Mouse (Mus musculus) stomach, embryonic 14.5 days (tissue): ENCODE measurements around the gene Gm20388. TPM values are rescaled to one million over a fixed set of nuclear protein-coding genes. Genes with fewer than 3 reads are reported as not detected.

Experiments used
- ATAC-seq: fragments of 200-750 bp; cut with Nextera tagmentation; 2 replicates; pipeline ENCODE4 v1.8.0; 2017; ENCODE audit warnings: low read depth, moderate TSS enrichment; ENCODE audit not compliant: insufficient number of reproducible peaks, insufficient read depth, low FRiP score
- H3K27ac ChIP-seq: fragments of 300-500 bp; sonication (generic); 2 replicates; pipeline ENCODE4 v1.5.1; 2014; ENCODE audit warnings: mild to moderate bottlenecking, low read length, moderate library complexity, mixed read lengths
- H3K27me3 ChIP-seq: fragments of 300-500 bp; sonication (generic); 2 replicates; pipeline ENCODE4 v1.6.1; 2014; ENCODE audit warnings: low read length, control low read depth, mixed read lengths; ENCODE audit not compliant: control insufficient read depth, insufficient read depth
- H3K36me3 ChIP-seq: fragments of 300-500 bp; sonication (generic); 2 replicates; pipeline ENCODE4 v1.6.1; 2014; ENCODE audit warnings: mild to moderate bottlenecking, control low read depth, low read length, moderate library complexity, mixed read lengths; ENCODE audit not compliant: control insufficient read depth, insufficient read depth
- H3K4me1 ChIP-seq: fragments of 300-500 bp; sonication (generic); 2 replicates; pipeline ENCODE4 v1.6.1; 2014; ENCODE audit warnings: low read length, control low read depth, mixed read lengths; ENCODE audit not compliant: control insufficient read depth, insufficient read depth
- H3K4me2 ChIP-seq: fragments of 300-500 bp; sonication (generic); replicated peaks from 2 replicates; pipeline ENCODE4 v1.6.1; 2014; ENCODE audit warnings: low read depth, low read length, control low read depth
- H3K4me3 ChIP-seq: fragments of 300-500 bp; sonication (generic); 2 replicates; pipeline ENCODE4 v1.5.1; 2014; ENCODE audit warnings: low read depth, low read length, control low read depth
- H3K9ac ChIP-seq: fragments of 300-500 bp; sonication (generic); replicated peaks from 2 replicates; pipeline ENCODE4 v1.6.1; 2014; ENCODE audit warnings: low read depth, mild to moderate bottlenecking, control low read depth, low read length, moderate library complexity, mixed read lengths
- H3K9me3 ChIP-seq: fragments of 300-500 bp; sonication (generic); 2 replicates; pipeline ENCODE4 v1.6.1; 2016; ENCODE audit warnings: low read depth, low read length, control low read depth; ENCODE audit not compliant: control insufficient read depth
- WGBS: fragments of 180-500 bp; shearing (Covaris S2); extraction: QIAGEN DNeasy Blood & Tissue Kit; methylation state at CpG from one replicate; pipeline ENCODE4 v1.1.7; 2014; 5-methylcytosine and 5-hydroxymethylcytosine counted together
- polyA plus RNA-seq: library from polyadenylated mRNA; unstranded; fragments of >200 nt; fragmentation: Nextera tagmentation; extraction: Ambion mirVana; gene quantifications from 2 replicates; pipeline ENCODE4 v1.2.1, GENCODE M21; 2014

Gene Gm20388
- polyA plus RNA-seq, 1 experiment from 2014 or later: 11.4 TPM

DNA sequence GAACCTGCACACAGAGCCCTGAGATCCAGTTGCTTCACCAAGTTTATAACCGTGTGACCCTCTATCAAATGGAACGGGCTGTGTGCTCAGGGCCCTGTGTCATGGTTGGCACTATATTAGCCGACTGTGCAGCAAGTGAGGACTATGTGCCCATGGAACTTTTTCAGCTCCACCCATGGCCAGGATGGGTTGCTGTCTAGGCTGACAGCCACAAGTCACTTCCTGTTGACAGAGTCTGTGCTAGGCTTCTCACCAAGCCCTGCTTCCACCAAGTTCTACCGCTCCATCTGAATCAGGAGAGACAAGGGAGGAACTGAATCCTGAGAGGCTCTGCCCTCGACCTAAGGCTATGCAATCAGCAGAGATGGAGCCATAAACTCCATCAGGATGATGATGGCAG, 2650.6 kb downstream of the Gm20388 start:
- H3K9me3 ChIP-seq: no peaks in the 10 kb centered on the region
- WGBS: 84% methylated on average over 5 of the region's 5 CpGs
- peaks cover 4% of the 10 kb centered on the region; the same call in 1 of the 2 replicates for H3K4me1 ChIP-seq
- no peaks in the 10 kb centered on the region for H3K27me3 ChIP-seq
- no peaks in the 10 kb centered on the region for H3K36me3 ChIP-seq
- no peak overlapping the region for H3K9ac ChIP-seq
- no peak overlapping the region for H3K27ac ChIP-seq
- no peak for ATAC-seq
- no peak overlapping the region for H3K4me2 ChIP-seq
- no peak overlapping the region for H3K4me3 ChIP-seq

DNA sequence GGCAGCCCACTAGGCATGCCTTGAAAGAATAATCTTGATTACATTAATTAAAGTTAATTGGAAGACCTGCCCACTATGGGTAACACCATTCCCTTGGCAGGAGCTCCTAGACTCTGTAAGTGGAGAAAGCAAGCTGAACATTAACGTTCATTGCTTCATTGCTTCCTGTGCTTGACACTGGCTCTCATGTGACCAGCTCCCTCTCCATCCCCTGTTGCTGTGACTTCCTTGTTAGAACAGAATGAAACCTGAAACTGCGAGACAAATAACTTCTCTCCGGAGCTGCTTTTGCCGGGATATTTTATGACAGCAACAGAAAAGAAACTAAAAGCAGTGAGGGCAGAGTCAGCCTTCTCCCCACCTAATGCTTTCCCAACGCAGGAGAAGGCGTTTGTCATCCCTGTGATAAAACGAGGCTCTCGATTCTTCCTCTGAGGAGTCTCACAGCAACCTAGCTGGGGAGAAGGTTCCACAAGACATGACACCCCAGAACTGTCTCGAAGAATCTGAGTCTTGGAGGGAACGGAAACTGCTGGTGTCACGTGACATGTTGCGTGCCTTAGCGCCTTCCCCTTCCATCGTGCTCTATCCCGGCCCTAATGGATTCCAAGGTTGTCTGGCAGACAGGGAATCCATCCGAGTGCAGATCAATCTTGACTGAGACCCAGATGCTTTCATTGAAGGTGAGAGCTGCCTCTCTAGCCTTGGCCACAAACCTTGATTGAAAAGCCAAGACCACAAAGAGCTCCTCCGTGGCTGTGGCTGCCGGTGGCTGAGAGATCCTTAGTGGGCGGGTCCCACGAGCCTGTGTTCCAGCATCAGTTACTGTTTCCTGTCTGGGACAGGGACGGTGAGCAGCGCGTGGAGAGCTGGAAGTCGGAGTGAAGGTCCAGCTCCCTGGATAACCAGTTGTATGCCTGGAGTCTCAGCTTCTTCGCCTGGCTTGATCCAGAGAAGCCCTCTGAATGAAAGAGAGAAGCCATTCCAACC, 2654.0 kb downstream of the Gm20388 start:
- H3K9ac ChIP-seq: no peak overlapping the region
- 77% methylated on average over 25 of the region's 25 CpGs for WGBS
- H3K4me3 ChIP-seq: no peak overlapping the region
- peaks cover under 1% of the 10 kb centered on the region; the same call in 1 of the 2 replicates for H3K36me3 ChIP-seq
- peaks cover 19% of the 10 kb centered on the region for H3K4me1 ChIP-seq
- H3K9me3 ChIP-seq: no peaks in the 10 kb centered on the region
- H3K27me3 ChIP-seq: no peaks in the 10 kb centered on the region
- no peak overlapping the region for H3K27ac ChIP-seq
- ATAC-seq: no peak
- no peak overlapping the region for H3K4me2 ChIP-seq

DNA sequence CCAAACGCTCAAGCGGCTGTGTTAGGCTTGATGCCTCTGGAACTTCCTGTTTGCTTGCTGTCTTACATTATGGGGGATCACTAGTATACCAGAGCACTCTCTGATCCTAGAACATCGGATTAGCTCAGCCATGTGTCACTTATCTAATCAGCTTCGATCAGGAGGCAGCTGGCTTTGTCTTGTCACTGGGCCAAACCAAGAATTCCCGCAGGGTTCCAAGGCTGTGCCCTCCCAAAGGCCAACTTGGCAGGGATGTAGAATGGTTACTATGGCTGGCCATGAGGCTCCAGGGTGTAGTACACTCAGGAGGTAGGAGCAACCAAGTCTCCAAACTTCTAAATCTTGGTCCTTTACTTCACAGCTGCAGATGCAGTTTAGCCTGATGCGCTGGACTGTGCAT, 2656.1 kb downstream of the Gm20388 start:
- peak overlapping the region; percentile 91 for H3K4me3 ChIP-seq

DNA sequence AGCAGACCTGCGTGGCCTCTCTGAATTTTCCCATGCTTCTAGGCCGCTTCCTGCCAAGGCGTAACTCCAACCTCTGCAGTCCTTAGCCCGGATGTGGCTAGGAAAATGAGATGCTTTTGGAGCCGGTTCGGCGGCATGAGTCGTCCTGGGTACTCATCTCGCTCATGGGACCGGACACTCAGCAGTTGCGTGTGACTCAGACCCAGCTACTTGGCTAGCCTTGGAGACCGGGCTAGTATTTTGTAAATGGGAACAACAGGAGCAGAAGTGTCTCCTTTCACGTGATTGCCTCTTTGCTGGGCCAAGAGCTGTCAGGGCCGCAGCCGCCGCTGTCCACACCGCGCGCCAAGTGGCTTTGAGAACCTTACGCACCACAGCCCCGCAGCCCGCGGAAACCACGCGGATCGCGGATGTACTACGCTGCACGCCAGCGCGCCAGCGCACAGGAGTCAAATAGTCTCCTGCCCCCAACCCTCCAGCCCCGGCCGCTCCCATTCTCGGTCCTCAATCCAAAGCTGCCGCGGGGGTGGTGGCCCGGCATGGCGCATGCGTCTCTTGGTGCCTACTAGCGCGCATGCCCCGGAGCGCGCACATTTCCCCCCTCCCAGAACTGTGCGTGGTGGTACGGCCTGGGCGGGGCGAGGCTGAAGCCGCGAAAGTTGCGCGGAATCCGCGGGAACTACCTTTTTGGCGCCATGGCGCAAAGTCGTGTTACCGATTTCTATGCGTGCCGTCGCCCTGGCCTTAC, 2656.9 kb downstream of the Gm20388 start, which contains the start of gene Cdt1:
Gene Cdt1, plus strand, starts transcription at position 655 of the 748 bp plus-strand sequence.
- Histone ChIP-seq H3K36me3 (peaks cover 30% of the 10 kb centered on the region), H3K27ac (peak within 1 kb of the TSS; percentile 96), H3K4me3 (peak within 1 kb of the TSS; percentile 91), H3K4me2 (peak within 1 kb of the TSS; percentile 93), H3K27me3 (no peaks in the 10 kb centered on the region), H3K9ac (peak within 1 kb of the TSS; percentile 94), H3K4me1 (peaks cover 19% of the 10 kb centered on the region), H3K9me3 (no peaks in the 10 kb centered on the region)
- under 1% methylated on average over 62 of the region's 62 CpGs for WGBS
- ATAC-seq: peak; percentile 97

More for the DNA sequence above, 2656.1 kb downstream of the Gm20388 start:
- Histone ChIP-seq H3K27ac (peak overlapping the region; percentile 96), H3K9me3 (no peaks in the 10 kb centered on the region), H3K4me2 (peak overlapping the region; percentile 93), H3K36me3 (peaks cover 22% of the 10 kb centered on the region), H3K9ac (peak overlapping the region; percentile 94), H3K27me3 (no peaks in the 10 kb centered on the region), H3K4me1 (peaks cover 19% of the 10 kb centered on the region)
- ATAC-seq: no peak
- WGBS: 32% methylated on average over 6 of the region's 6 CpGs

DNA sequence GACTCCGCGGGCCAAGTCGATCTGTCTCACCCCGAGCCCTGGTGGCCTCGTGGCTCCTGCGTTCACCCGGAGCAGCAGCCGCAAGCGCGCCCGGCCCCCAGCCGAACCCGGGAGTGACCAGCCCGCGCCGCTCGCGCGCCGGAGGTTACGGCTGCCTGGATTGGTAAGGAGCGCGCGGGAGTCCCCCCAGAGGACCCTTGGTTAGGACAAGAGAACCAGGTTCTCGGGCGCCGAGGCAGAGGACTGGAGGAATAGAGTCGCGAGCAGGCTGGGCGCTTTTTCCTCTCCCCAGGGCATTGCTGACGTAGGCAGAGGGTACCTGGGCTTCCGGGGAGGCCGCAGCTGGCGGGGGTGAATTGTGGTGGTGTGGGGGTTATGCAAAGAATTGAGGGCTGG, 2657.5 kb downstream of the Gm20388 start:
- H3K27me3 ChIP-seq: no peaks in the 10 kb centered on the region
- H3K27ac ChIP-seq: peak overlapping the region; percentile 91
- peak overlapping the region; percentile 78 for H3K4me2 ChIP-seq
- ATAC-seq: peak; percentile 50; the same call in 1 of the 2 replicates
- peaks cover 35% of the 10 kb centered on the region for H3K36me3 ChIP-seq
- under 1% methylated on average over 34 of the region's 34 CpGs for WGBS
- H3K4me3 ChIP-seq: peak overlapping the region; percentile 91
- H3K9me3 ChIP-seq: no peaks in the 10 kb centered on the region
- H3K4me1 ChIP-seq: peaks cover 19% of the 10 kb centered on the region
- H3K9ac ChIP-seq: peak overlapping the region; percentile 94

DNA sequence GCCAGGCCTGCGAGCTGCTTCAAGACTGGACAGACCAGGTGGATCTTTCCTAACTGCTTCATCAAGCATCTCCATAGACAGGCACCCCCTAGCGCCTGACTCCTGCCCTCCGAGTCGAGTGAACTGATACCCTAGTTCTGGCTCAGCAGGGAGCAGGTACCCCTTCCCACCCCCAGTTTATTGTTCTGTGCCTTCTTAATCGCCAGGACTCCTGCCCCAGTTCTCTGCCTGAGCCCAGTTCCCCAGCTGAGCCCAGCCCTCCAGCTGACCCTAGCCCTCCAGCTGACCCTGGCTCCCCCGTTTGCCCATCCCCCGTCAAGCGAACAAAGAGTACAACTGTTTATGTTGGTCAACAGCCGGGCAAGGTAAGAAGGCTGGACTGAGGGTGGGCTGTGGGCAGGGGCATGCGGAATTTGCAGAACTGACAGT, 2658.3 kb downstream of the Gm20388 start:
- Histone ChIP-seq H3K4me1 (peaks cover 19% of the 10 kb centered on the region), H3K27me3 (no peaks in the 10 kb centered on the region), H3K4me3 (peak overlapping the region; percentile 91), H3K36me3 (peaks cover 36% of the 10 kb centered on the region), H3K9ac (peak overlapping the region; percentile 94), H3K4me2 (peak overlapping the region; percentile 78), H3K27ac (no peak overlapping the region; the same call in 1 of the 2 replicates), H3K9me3 (no peaks in the 10 kb centered on the region)
- WGBS: 7% methylated on average over 10 of the region's 10 CpGs
- ATAC-seq: no peak

DNA sequence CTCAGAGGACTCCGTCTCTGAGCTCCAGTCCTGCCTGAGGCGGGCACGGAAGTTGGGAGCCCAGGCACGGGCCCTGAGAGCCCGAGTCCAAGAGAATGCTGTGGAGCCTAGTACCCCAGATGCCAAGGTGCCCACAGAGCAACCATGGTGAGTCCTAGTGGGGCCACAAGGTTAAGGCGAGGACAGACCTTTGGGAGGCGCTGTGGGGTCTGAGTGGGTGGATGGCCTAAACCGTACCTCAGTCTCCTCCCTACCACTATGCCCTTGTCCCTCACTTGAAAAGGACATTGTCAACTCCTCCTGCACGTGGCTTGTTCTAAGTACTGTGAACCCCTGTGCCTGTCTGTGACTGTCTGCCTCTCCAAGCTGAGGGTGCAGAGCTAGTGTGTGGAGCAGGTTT, 2658.7 kb downstream of the Gm20388 start:
- ATAC-seq: no peak
- no peaks in the 10 kb centered on the region for H3K9me3 ChIP-seq
- H3K27me3 ChIP-seq: no peaks in the 10 kb centered on the region
- peak overlapping the region; percentile 78 for H3K4me2 ChIP-seq
- H3K4me1 ChIP-seq: peaks cover 19% of the 10 kb centered on the region
- no peak overlapping the region for H3K27ac ChIP-seq
- H3K4me3 ChIP-seq: peak overlapping the region; percentile 91
- H3K9ac ChIP-seq: peak overlapping the region; percentile 94; the same call in 1 of the 2 replicates
- WGBS: 60% methylated on average over 9 of the region's 9 CpGs
- peaks cover 37% of the 10 kb centered on the region for H3K36me3 ChIP-seq

DNA sequence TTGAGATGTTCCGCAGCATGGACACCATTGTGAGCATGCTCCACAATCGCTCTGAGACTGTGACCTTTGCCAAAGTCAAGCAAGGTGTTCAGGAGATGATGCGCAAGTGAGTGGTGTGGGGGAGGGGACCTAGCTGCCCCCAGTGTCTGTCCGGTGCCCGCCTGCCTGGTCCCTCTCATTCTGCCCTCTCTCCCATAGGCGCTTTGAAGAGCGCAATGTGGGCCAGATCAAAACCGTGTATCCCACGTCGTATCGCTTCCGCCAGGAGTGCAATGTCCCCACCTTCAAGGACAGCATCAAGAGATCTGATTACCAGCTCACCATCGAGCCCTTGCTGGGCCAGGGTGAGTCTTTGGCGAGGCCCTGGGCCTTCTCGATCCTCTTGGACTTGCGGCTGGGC, 2659.4 kb downstream of the Gm20388 start:
- peak overlapping the region; percentile 78 for H3K4me2 ChIP-seq
- H3K36me3 ChIP-seq: peaks cover 40% of the 10 kb centered on the region
- no peak overlapping the region for H3K27ac ChIP-seq
- H3K9me3 ChIP-seq: no peaks in the 10 kb centered on the region
- H3K9ac ChIP-seq: no peak overlapping the region
- no peaks in the 10 kb centered on the region for H3K27me3 ChIP-seq
- H3K4me3 ChIP-seq: no peak overlapping the region
- ATAC-seq: no peak
- H3K4me1 ChIP-seq: peaks cover 24% of the 10 kb centered on the region
- WGBS: 94% methylated on average over 16 of the region's 16 CpGs
